Mouse (Mus musculus) heart, embryonic 12.5 days (tissue): ENCODE data around the gene Tmem185b. TPM values are rescaled to one million over a fixed set of nuclear protein-coding genes. Genes with fewer than 3 reads are reported as not detected.

Source experiments
- ATAC-seq: fragments of 200-750 bp; cut with Nextera tagmentation; 2 replicates; pipeline ENCODE4 v1.8.0; 2017; ENCODE audit warnings: moderate TSS enrichment, moderate library complexity; ENCODE audit not compliant: insufficient number of reproducible peaks, low FRiP score
- H3K27ac ChIP-seq: fragments of 300-500 bp; sonication (generic); 2 replicates; pipeline ENCODE4 v1.5.1; 2016; ENCODE audit warnings: mild to moderate bottlenecking, moderate library complexity; ENCODE audit not compliant: poor library complexity, severe bottlenecking
- H3K27me3 ChIP-seq: fragments of 300-500 bp; sonication (generic); replicated peaks from 2 replicates; pipeline ENCODE4 v1.6.1; 2016; ENCODE audit warnings: mild to moderate bottlenecking, moderate library complexity
- H3K36me3 ChIP-seq: fragments of 300-500 bp; sonication (generic); 2 replicates; pipeline ENCODE4 v1.6.1; 2016; ENCODE audit warnings: mild to moderate bottlenecking, moderate library complexity
- H3K4me1 ChIP-seq: fragments of 300-500 bp; sonication (generic); replicated peaks from 2 replicates; pipeline ENCODE4 v1.6.1; 2016; ENCODE audit warnings: mild to moderate bottlenecking
- H3K4me2 ChIP-seq: fragments of 300-500 bp; sonication (generic); 2 replicates; pipeline ENCODE4 v1.6.1; 2016; ENCODE audit warnings: mild to moderate bottlenecking, moderate library complexity
- H3K4me3 ChIP-seq: fragments of 300-500 bp; sonication (generic); 2 replicates; pipeline ENCODE4 v1.5.1; 2016; ENCODE audit warnings: mild to moderate bottlenecking
- H3K9ac ChIP-seq: fragments of 300-500 bp; sonication (generic); 2 replicates; pipeline ENCODE4 v1.6.1; 2016; ENCODE audit warnings: mild to moderate bottlenecking, moderate library complexity
- H3K9me3 ChIP-seq: fragments of 300-500 bp; sonication (generic); replicated peaks from 2 replicates; pipeline ENCODE4 v1.6.1; 2016; ENCODE audit warnings: mild to moderate bottlenecking, moderate library complexity
- WGBS: fragments of 180-500 bp; shearing (Covaris S2); methylation state at CpG from one replicate; pipeline ENCODE4 v1.1.7; 2016; 5-methylcytosine and 5-hydroxymethylcytosine counted together
- polyA plus RNA-seq: library from polyadenylated mRNA; unstranded; fragments of >200 nt; fragmentation: Nextera tagmentation; extraction: Ambion mirVana; gene quantifications from 2 replicates; pipeline ENCODE4 v1.2.1, GENCODE M21; 2016

The Tmem185b gene
- polyA plus RNA-seq, 1 experiment from 2014 or later: 23.2 TPM

DNA sequence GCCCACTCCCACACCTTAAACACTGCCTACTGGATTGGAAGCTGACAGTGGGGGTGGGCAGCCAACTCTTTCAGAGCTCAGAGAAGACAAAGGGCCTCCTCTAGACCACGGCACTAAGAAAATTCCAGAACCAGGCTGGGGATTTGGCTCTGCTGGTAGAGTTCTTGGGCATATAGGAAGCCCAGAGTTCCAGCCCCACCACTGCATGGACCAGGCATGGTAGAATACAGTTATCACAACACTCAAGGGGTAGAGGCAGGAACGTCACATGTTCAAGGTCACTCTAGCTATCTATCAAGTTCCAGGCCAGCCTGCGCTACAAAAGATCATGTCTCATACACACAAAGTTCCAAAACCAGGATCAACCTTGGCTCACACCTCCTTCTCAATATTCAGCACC lies 22.8 kb upstream of the Tmem185b start:
- WGBS: 27% methylated on average over 3 of the region's 3 CpGs
- H3K4me1 ChIP-seq: peaks cover 51% of the 10 kb centered on the region
- H3K4me2 ChIP-seq: peak overlapping the region; percentile 79
- peak overlapping the region; percentile 85 for H3K27ac ChIP-seq
- peaks cover 24% of the 10 kb centered on the region for H3K36me3 ChIP-seq
- peak overlapping the region; percentile 89 for H3K9ac ChIP-seq
- H3K9me3 ChIP-seq: 0 out of 2 replicates have a peak, but pooled peaks cover 3% of the 10 kb centered on the region
- peak overlapping the region; percentile 84 for H3K4me3 ChIP-seq
- H3K27me3 ChIP-seq: no peaks in the 10 kb centered on the region
- ATAC-seq: no peak

DNA sequence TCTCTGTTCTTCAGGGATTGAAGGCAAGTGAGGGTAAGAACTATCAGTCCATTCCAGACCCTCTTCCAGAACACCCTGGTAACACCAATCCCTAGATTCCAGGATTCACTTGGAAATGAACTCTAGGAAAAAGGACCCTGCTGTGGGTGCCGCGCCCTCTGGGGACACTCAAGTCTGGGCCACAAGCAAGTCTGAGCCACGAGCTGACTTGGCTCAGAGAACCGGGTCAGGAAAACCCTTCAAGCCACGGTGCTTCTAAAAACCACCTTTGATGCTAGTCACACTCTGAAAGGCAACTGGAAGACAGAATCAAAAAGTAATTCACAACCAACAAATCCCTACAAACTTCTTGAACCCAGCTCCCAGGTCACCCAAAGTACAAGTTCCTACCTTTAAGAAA lies 22.2 kb upstream of the Tmem185b start:
- Histone ChIP-seq H3K9me3 (0 out of 2 replicates have a peak, but pooled peaks cover 3% of the 10 kb centered on the region), H3K27ac (peak overlapping the region; percentile 85), H3K36me3 (peaks cover 23% of the 10 kb centered on the region), H3K4me1 (peaks cover 51% of the 10 kb centered on the region), H3K9ac (peak overlapping the region; percentile 89), H3K27me3 (no peaks in the 10 kb centered on the region), H3K4me3 (peak overlapping the region; percentile 84), H3K4me2 (peak overlapping the region; percentile 79)
- WGBS: 11% methylated on average over 5 of the region's 5 CpGs
- no peak for ATAC-seq

DNA sequence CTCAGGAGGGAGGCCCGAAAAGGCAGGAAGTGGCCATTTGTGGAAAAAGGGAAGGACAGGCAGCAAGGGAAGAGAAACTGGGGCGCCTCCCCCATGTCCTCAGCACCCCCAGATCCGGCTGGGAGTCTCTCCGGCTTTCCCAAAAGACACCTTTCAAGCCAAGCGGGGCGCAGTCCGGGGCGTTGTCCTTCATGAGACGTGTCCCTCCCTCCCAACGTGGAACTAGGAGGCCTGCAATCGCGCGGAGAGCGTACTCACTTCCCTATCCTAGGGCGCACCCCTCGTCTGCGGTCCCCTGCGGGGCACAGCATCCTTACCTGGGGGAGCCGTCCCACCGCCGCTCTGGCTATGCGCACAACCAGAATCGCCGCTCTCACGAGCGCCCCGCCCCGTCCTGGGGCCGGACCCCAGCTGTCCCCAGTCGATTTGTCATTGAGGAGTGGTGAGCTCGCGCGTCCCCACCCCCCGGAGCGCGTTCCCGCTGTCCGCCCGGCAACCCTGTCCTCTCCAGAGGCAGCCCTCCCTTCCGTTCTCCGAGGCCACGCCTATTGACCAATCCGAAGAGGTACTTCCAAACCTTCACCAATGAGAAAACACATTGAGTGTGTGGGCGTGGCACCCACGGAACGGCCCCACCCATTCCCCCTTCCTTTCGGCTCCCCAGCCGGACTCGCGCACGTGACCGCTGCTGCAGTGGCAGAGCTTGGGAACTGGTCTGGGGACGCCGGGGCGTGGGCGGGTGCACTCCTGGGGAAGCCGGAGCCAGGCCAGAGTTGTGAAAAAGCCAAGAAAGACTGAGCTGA lies 21.5 kb upstream of the Tmem185b start, which contains the start of gene Ralb:
TSS of gene Ralb (minus strand) at position 535 of the 803 bp plus-strand sequence.
- Histone ChIP-seq H3K4me2 (peak within 1 kb of the TSS; percentile 79), H3K9me3 (0 out of 2 replicates have a peak, but pooled peaks cover 3% of the 10 kb centered on the region), H3K4me1 (peaks cover 50% of the 10 kb centered on the region), H3K9ac (peak within 1 kb of the TSS; percentile 89), H3K27ac (peak within 1 kb of the TSS; percentile 85), H3K4me3 (peak within 1 kb of the TSS; percentile 84), H3K27me3 (no peaks in the 10 kb centered on the region), H3K36me3 (peaks cover 17% of the 10 kb centered on the region)
- WGBS: 1% methylated on average over 57 of the region's 57 CpGs
- ATAC-seq: peak; percentile 96

GRCm38 (mm10) chr1:119505951-119506350 lies 20.0 kb upstream of the Tmem185b start:
- 90% methylated on average over 3 of the region's 3 CpGs for WGBS
- H3K4me1 ChIP-seq: peaks cover 55% of the 10 kb centered on the region
- no peaks in the 10 kb centered on the region for H3K9me3 ChIP-seq
- no peak overlapping the region for H3K4me2 ChIP-seq
- H3K4me3 ChIP-seq: no peak overlapping the region
- H3K9ac ChIP-seq: no peak overlapping the region
- no peak overlapping the region for H3K27ac ChIP-seq
- no peak for ATAC-seq
- H3K27me3 ChIP-seq: no peaks in the 10 kb centered on the region
- H3K36me3 ChIP-seq: peaks cover 8% of the 10 kb centered on the region

- no peaks in the 10 kb centered on the region for H3K9me3 ChIP-seq
- H3K4me3 ChIP-seq: no peak overlapping the region
- peak overlapping the region; percentile 67 for H3K27ac ChIP-seq
- 42% methylated on average over 4 of the region's 4 CpGs for WGBS
- no peaks in the 10 kb centered on the region for H3K27me3 ChIP-seq
- ATAC-seq: no peak
- H3K4me2 ChIP-seq: no peak overlapping the region
- no peaks in the 10 kb centered on the region for H3K36me3 ChIP-seq
- H3K9ac ChIP-seq: no peak overlapping the region
- H3K4me1 ChIP-seq: peaks cover 31% of the 10 kb centered on the region
Measured at GRCm38 (mm10) chr1:119508548-119508947, 17.4 kb upstream of the Tmem185b start.

- Histone ChIP-seq H3K36me3 (no peaks in the 10 kb centered on the region), H3K4me3 (no peak overlapping the region), H3K9me3 (no peaks in the 10 kb centered on the region), H3K9ac (no peak overlapping the region), H3K4me1 (peaks cover 29% of the 10 kb centered on the region), H3K4me2 (no peak overlapping the region), H3K27me3 (no peaks in the 10 kb centered on the region), H3K27ac (no peak overlapping the region)
- WGBS: 75% methylated on average over 7 of the region's 7 CpGs
- ATAC-seq: no peak
Measured at GRCm38 (mm10) chr1:119509474-119509873, 16.5 kb upstream of the Tmem185b start.

DNA sequence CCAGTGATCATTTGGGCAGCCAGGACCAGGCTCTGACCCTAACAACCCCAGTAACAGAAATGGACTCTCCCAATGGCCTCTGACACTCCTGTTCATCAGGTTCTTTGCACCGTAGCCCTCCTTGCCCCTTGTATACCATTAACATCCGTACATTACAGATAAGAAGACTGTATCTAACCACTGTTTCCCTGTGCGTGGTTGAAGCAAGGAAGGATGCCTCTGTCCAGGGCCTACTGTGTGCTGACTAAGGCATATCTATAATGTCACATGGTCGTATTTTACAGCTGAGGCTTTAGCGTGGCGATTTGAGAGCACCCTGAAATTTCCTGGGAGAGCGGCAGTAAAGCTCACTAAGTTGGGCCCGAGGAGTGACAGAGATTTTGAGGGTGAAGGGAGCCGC lies 15.6 kb upstream of the Tmem185b start:
- Histone ChIP-seq H3K4me1 (peaks cover 23% of the 10 kb centered on the region), H3K36me3 (no peaks in the 10 kb centered on the region), H3K4me3 (no peak overlapping the region), H3K4me2 (no peak overlapping the region), H3K27me3 (no peaks in the 10 kb centered on the region), H3K27ac (peak overlapping the region; percentile 58), H3K9ac (no peak overlapping the region), H3K9me3 (no peaks in the 10 kb centered on the region)
- ATAC-seq: no peak
- 42% methylated on average over 9 of the region's 9 CpGs for WGBS

GRCm38 (mm10) chr1:119510857-119511256 lies 15.1 kb upstream of the Tmem185b start:
- Histone ChIP-seq H3K27me3 (no peaks in the 10 kb centered on the region), H3K4me1 (peaks cover 21% of the 10 kb centered on the region), H3K4me2 (no peak overlapping the region), H3K27ac (peak overlapping the region; percentile 58; the same call in 1 of the 2 replicates), H3K4me3 (no peak overlapping the region), H3K9ac (no peak overlapping the region), H3K36me3 (no peaks in the 10 kb centered on the region), H3K9me3 (no peaks in the 10 kb centered on the region)
- 58% methylated on average over 8 of the region's 8 CpGs for WGBS
- peak; percentile 48 for ATAC-seq

- no peaks in the 10 kb centered on the region for H3K36me3 ChIP-seq
- no peaks in the 10 kb centered on the region for H3K9me3 ChIP-seq
- H3K4me2 ChIP-seq: no peak overlapping the region
- 0 out of 2 replicates have a peak, but pooled peaks cover 4% of the 10 kb centered on the region for H3K4me1 ChIP-seq
- 76% methylated on average over 7 of the region's 7 CpGs for WGBS
- H3K27ac ChIP-seq: no peak overlapping the region
- no peaks in the 10 kb centered on the region for H3K27me3 ChIP-seq
- ATAC-seq: no peak
- no peak overlapping the region for H3K9ac ChIP-seq
- H3K4me3 ChIP-seq: no peak overlapping the region
Measured at GRCm38 (mm10) chr1:119518060-119518459, 7.9 kb upstream of the Tmem185b start.

GRCm38 (mm10) chr1:119518786-119519185 lies 7.2 kb upstream of the Tmem185b start:
- Histone ChIP-seq H3K9ac (no peak overlapping the region), H3K27me3 (no peaks in the 10 kb centered on the region), H3K9me3 (no peaks in the 10 kb centered on the region), H3K4me3 (no peak overlapping the region), H3K36me3 (no peaks in the 10 kb centered on the region), H3K4me1 (0 out of 2 replicates have a peak, but pooled peaks cover 4% of the 10 kb centered on the region), H3K4me2 (no peak overlapping the region), H3K27ac (no peak overlapping the region)
- no peak for ATAC-seq

GRCm38 (mm10) chr1:119519286-119519685 lies 6.7 kb upstream of the Tmem185b start:
- Histone ChIP-seq H3K27me3 (no peaks in the 10 kb centered on the region), H3K4me3 (no peak overlapping the region), H3K4me1 (0 out of 2 replicates have a peak, but pooled peaks cover 5% of the 10 kb centered on the region), H3K36me3 (no peaks in the 10 kb centered on the region), H3K9me3 (no peaks in the 10 kb centered on the region), H3K9ac (no peak overlapping the region), H3K27ac (no peak overlapping the region), H3K4me2 (no peak overlapping the region)
- WGBS: 76% methylated on average over 6 of the region's 6 CpGs
- ATAC-seq: no peak
